28 mouse cellular contexts compared by ENCODE assay signal in genomic region chr8:51428851-51429250, GRCm38 (mm10).
"Had no signal": no experiment of that assay in that cellular context is flagged by ENCODE, and none has a peak within 500 bp of the region (broad histone marks: within the 10 kb centered on the region; RNA-seq: fewer than 3 reads in every experiment).

No protein-coding gene starts in this region.

- H3K9me3 ChIP-seq: embryonic facial prominence, embryonic 10.5 days; embryonic facial prominence, embryonic 12.5 days; embryonic facial prominence, embryonic 13.5 days; embryonic facial prominence, embryonic 15.5 days; forebrain, embryonic 10.5 days; forebrain, embryonic 13.5 days; forebrain, embryonic 15.5 days had no signal

- H3K4me2 ChIP-seq: embryonic facial prominence, embryonic 12.5 days; embryonic facial prominence, embryonic 13.5 days; embryonic facial prominence, embryonic 15.5 days; forebrain, embryonic 13.5 days; forebrain, embryonic 15.5 days had no signal

- H3K4me1 ChIP-seq: embryonic facial prominence, embryonic 10.5 days; embryonic facial prominence, embryonic 12.5 days; embryonic facial prominence, embryonic 13.5 days; embryonic facial prominence, embryonic 15.5 days; forebrain, embryonic 13.5 days; forebrain, embryonic 15.5 days had no signal

- H3K36me3 ChIP-seq: embryonic facial prominence, embryonic 10.5 days; embryonic facial prominence, embryonic 12.5 days; embryonic facial prominence, embryonic 13.5 days; embryonic facial prominence, embryonic 15.5 days; forebrain, embryonic 10.5 days; forebrain, embryonic 15.5 days had no signal

- H3K4me3 ChIP-seq: embryonic facial prominence, embryonic 10.5 days; embryonic facial prominence, embryonic 12.5 days; embryonic facial prominence, embryonic 13.5 days; embryonic facial prominence, embryonic 15.5 days; erythroblast, embryonic 14.5 days; forebrain, embryonic 10.5 days; forebrain, embryonic 13.5 days; forebrain, embryonic 15.5 days; gastrocnemius, adult 2 months; heart, adult 2 months had no signal

- DNase-seq: cerebellum, adult 2 months; cerebellum, adult 8-10 months; cerebellum, adult 9-10 months; cerebellum, adult 9-11 months; cerebellum, postnatal 10 days; cerebellum, postnatal 14 days; cerebellum, postnatal 25 days; cerebellum, postnatal 36 days; embryo, embryonic 11 days; forebrain, postnatal 0 days; gastrocnemius, adult 2 months; gastrocnemius, postnatal 10 days; gastrocnemius, postnatal 14 days; gastrocnemius, postnatal 25 days; gastrocnemius, postnatal 36 days; heart, adult 11 months; heart, adult 18-20 months; heart, adult 2 months had no signal

- H3K27ac ChIP-seq: embryonic facial prominence, embryonic 10.5 days; embryonic facial prominence, embryonic 12.5 days; embryonic facial prominence, embryonic 13.5 days; embryonic facial prominence, embryonic 15.5 days; forebrain, embryonic 10.5 days; forebrain, embryonic 13.5 days; forebrain, embryonic 15.5 days; gastrocnemius, adult 2 months; heart, adult 2 months had no signal

- H3K9ac ChIP-seq: embryonic facial prominence, embryonic 12.5 days; embryonic facial prominence, embryonic 13.5 days; embryonic facial prominence, embryonic 15.5 days; forebrain, embryonic 13.5 days; forebrain, embryonic 15.5 days; forebrain, postnatal 0 days had no signal

- ATAC-seq: forebrain, embryonic 13.5 days; forebrain, embryonic 14.5 days; forebrain, embryonic 15.5 days; forebrain, embryonic 16.5 days; forebrain, postnatal 0 days had no signal

- H3K27me3 ChIP-seq: embryonic facial prominence, embryonic 12.5 days; embryonic facial prominence, embryonic 13.5 days; embryonic facial prominence, embryonic 15.5 days; forebrain, embryonic 13.5 days; forebrain, embryonic 15.5 days had no signal
